Mouse (Mus musculus): ENCODE data around the gene Plod1. TPM values are rescaled to one million over a fixed set of nuclear protein-coding genes. Genes with fewer than 3 reads are reported as not detected.

The Plod1 gene
- polyA plus RNA-seq, 1 experiment = 16.7 TPM

- Histone ChIP-seq H3K36me3 (ENCODE audit: control insufficient read depth, insufficient read depth, low read length) (no peaks in the 10 kb centered on the region), H3K27me3 (ENCODE audit: control insufficient read depth, insufficient read depth, low read length) (no peaks in the 10 kb centered on the region), H3K27ac (ENCODE audit: insufficient read depth, low read length) (peak overlapping the region; percentile 33), H3K4me1 (ENCODE audit: control insufficient read depth, insufficient read depth, insufficient read length) (peaks cover 24% of the 10 kb centered on the region), H3K4me3 (ENCODE audit: extremely low read depth, insufficient read depth, insufficient read length) (no peak overlapping the region)
- TF ChIP-seq CTCF (IDR thresholded peaks at IDR 0.05; ENCODE audit: extremely low read depth, insufficient read depth, insufficient read length, insufficient replicate concordance) (no peak), POLR2A (IDR thresholded peaks at IDR 0.05; ENCODE audit: low read depth, low read length) (no peak)
- 42% methylated on average over 14 of the region's 14 CpGs for WGBS
- DNase-seq (ENCODE audit: low read depth in 1 of 2, low spot score in 2 of 2) = no peak
Observed at GRCm38 (mm10) chr4:147938148-147939096, 1.9 kb upstream of the Plod1 start.

GRCm38 (mm10) chr4:147937486-147937885, 919 bp upstream of the Plod1 start:
- TF ChIP-seq CTCF (IDR thresholded peaks at IDR 0.05; ENCODE audit: extremely low read depth, insufficient read depth, insufficient read length, insufficient replicate concordance) (no peak), POLR2A (IDR thresholded peaks at IDR 0.05; ENCODE audit: low read depth, low read length) (no peak)
- Histone ChIP-seq H3K4me3 (ENCODE audit: extremely low read depth, insufficient read depth, insufficient read length) (no peak overlapping the region), H3K27ac (ENCODE audit: insufficient read depth, low read length) (no peak overlapping the region), H3K36me3 (ENCODE audit: control insufficient read depth, insufficient read depth, low read length) (no peaks in the 10 kb centered on the region), H3K4me1 (ENCODE audit: control insufficient read depth, insufficient read depth, insufficient read length) (peaks cover 16% of the 10 kb centered on the region), H3K27me3 (ENCODE audit: control insufficient read depth, insufficient read depth, low read length) (no peaks in the 10 kb centered on the region)
- 94% methylated on average over 5 of the region's 5 CpGs for WGBS
- DNase-seq (ENCODE audit: low read depth in 1 of 2, low spot score in 2 of 2) = no peak

GRCm38 (mm10) chr4:147937021-147937420, 454 bp upstream of the Plod1 start:
- H3K36me3 ChIP-seq (ENCODE audit: control insufficient read depth, insufficient read depth, low read length) = no peaks in the 10 kb centered on the region
- H3K4me3 ChIP-seq (ENCODE audit: extremely low read depth, insufficient read depth, insufficient read length) = peak overlapping the region; percentile 97; the same call in 1 of the 2 replicates
- no peaks in the 10 kb centered on the region for H3K27me3 ChIP-seq (ENCODE audit: control insufficient read depth, insufficient read depth, low read length)
- WGBS = 39% methylated on average over 3 of the region's 3 CpGs
- H3K27ac ChIP-seq (ENCODE audit: insufficient read depth, low read length) = no peak overlapping the region
- no peak for TF ChIP-seq CTCF (IDR thresholded peaks at IDR 0.05; ENCODE audit: extremely low read depth, insufficient read depth, insufficient read length, insufficient replicate concordance)
- TF ChIP-seq POLR2A (IDR thresholded peaks at IDR 0.05; ENCODE audit: low read depth, low read length) = no peak
- H3K4me1 ChIP-seq (ENCODE audit: control insufficient read depth, insufficient read depth, insufficient read length) = peaks cover 12% of the 10 kb centered on the region
- no peak for DNase-seq (ENCODE audit: low read depth in 1 of 2, low spot score in 2 of 2)

- no peaks in the 10 kb centered on the region for H3K27me3 ChIP-seq (ENCODE audit: control insufficient read depth, insufficient read depth, low read length)
- WGBS = 36% methylated on average over 9 of the region's 9 CpGs
- no peak for DNase-seq (ENCODE audit: low read depth in 1 of 2, low spot score in 2 of 2)
- H3K27ac ChIP-seq (ENCODE audit: insufficient read depth, low read length) = no peak overlapping the region
- no peaks in the 10 kb centered on the region for H3K36me3 ChIP-seq (ENCODE audit: control insufficient read depth, insufficient read depth, low read length)
- H3K4me3 ChIP-seq (ENCODE audit: extremely low read depth, insufficient read depth, insufficient read length) = peak overlapping the region; percentile 97
- TF ChIP-seq CTCF (IDR thresholded peaks at IDR 0.05; ENCODE audit: extremely low read depth, insufficient read depth, insufficient read length, insufficient replicate concordance) = no peak
- TF ChIP-seq POLR2A (IDR thresholded peaks at IDR 0.05; ENCODE audit: low read depth, low read length) = no peak
- peaks cover 5% of the 10 kb centered on the region; the same call in 1 of the 2 replicates for H3K4me1 ChIP-seq (ENCODE audit: control insufficient read depth, insufficient read depth, insufficient read length)
Observed at GRCm38 (mm10) chr4:147935904-147936303, 663 bp downstream of the Plod1 start.

- no peaks in the 10 kb centered on the region for H3K36me3 ChIP-seq (ENCODE audit: control insufficient read depth, insufficient read depth, low read length)
- no peak for DNase-seq (ENCODE audit: low read depth in 1 of 2, low spot score in 2 of 2)
- peaks cover 5% of the 10 kb centered on the region; the same call in 1 of the 2 replicates for H3K4me1 ChIP-seq (ENCODE audit: control insufficient read depth, insufficient read depth, insufficient read length)
- H3K27me3 ChIP-seq (ENCODE audit: control insufficient read depth, insufficient read depth, low read length) = no peaks in the 10 kb centered on the region
- H3K27ac ChIP-seq (ENCODE audit: insufficient read depth, low read length) = no peak overlapping the region
- no peak overlapping the region for H3K4me3 ChIP-seq (ENCODE audit: extremely low read depth, insufficient read depth, insufficient read length)
- 85% methylated on average over 4 of the region's 4 CpGs for WGBS
- TF ChIP-seq CTCF (IDR thresholded peaks at IDR 0.05; ENCODE audit: extremely low read depth, insufficient read depth, insufficient read length, insufficient replicate concordance) = no peak
- no peak for TF ChIP-seq POLR2A (IDR thresholded peaks at IDR 0.05; ENCODE audit: low read depth, low read length)
Observed at GRCm38 (mm10) chr4:147934611-147935010, 2.0 kb downstream of the Plod1 start.

GRCm38 (mm10) chr4:147934134-147934533, 2.4 kb downstream of the Plod1 start:
- H3K36me3 ChIP-seq (ENCODE audit: control insufficient read depth, insufficient read depth, low read length) = no peaks in the 10 kb centered on the region
- WGBS = 71% methylated on average over 3 of the region's 3 CpGs
- no peak overlapping the region for H3K27ac ChIP-seq (ENCODE audit: insufficient read depth, low read length)
- H3K4me3 ChIP-seq (ENCODE audit: extremely low read depth, insufficient read depth, insufficient read length) = no peak overlapping the region
- peaks cover 5% of the 10 kb centered on the region; the same call in 1 of the 2 replicates for H3K4me1 ChIP-seq (ENCODE audit: control insufficient read depth, insufficient read depth, insufficient read length)
- TF ChIP-seq POLR2A (IDR thresholded peaks at IDR 0.05; ENCODE audit: low read depth, low read length) (no peak), CTCF (IDR thresholded peaks at IDR 0.05; ENCODE audit: extremely low read depth, insufficient read depth, insufficient read length, insufficient replicate concordance) (no peak)
- H3K27me3 ChIP-seq (ENCODE audit: control insufficient read depth, insufficient read depth, low read length) = no peaks in the 10 kb centered on the region
- DNase-seq (ENCODE audit: low read depth in 1 of 2, low spot score in 2 of 2) = no peak

GRCm38 (mm10) chr4:147930946-147931345, 5.6 kb downstream of the Plod1 start:
- WGBS = 91% methylated on average over 14 of the region's 14 CpGs
- no peaks in the 10 kb centered on the region for H3K36me3 ChIP-seq (ENCODE audit: control insufficient read depth, insufficient read depth, low read length)
- no peak for TF ChIP-seq POLR2A (IDR thresholded peaks at IDR 0.05; ENCODE audit: low read depth, low read length)
- no peak for TF ChIP-seq CTCF (IDR thresholded peaks at IDR 0.05; ENCODE audit: extremely low read depth, insufficient read depth, insufficient read length, insufficient replicate concordance)
- no peak for DNase-seq (ENCODE audit: low read depth in 1 of 2, low spot score in 2 of 2)
- H3K27ac ChIP-seq (ENCODE audit: insufficient read depth, low read length) = no peak overlapping the region
- H3K27me3 ChIP-seq (ENCODE audit: control insufficient read depth, insufficient read depth, low read length) = no peaks in the 10 kb centered on the region
- H3K4me1 ChIP-seq (ENCODE audit: control insufficient read depth, insufficient read depth, insufficient read length) = peaks cover 1% of the 10 kb centered on the region; the same call in 1 of the 2 replicates
- H3K4me3 ChIP-seq (ENCODE audit: extremely low read depth, insufficient read depth, insufficient read length) = no peak overlapping the region

All from spleen, adult 2 months (tissue).